Mouse (Mus musculus): ENCODE data around the gene Mre11a. TPM values are rescaled to one million over a fixed set of nuclear protein-coding genes. Genes with fewer than 3 reads are reported as not detected.

Gene Mre11a
- polyA plus RNA-seq, 1 experiment from 2014 or later, result 22.1 TPM

DNA sequence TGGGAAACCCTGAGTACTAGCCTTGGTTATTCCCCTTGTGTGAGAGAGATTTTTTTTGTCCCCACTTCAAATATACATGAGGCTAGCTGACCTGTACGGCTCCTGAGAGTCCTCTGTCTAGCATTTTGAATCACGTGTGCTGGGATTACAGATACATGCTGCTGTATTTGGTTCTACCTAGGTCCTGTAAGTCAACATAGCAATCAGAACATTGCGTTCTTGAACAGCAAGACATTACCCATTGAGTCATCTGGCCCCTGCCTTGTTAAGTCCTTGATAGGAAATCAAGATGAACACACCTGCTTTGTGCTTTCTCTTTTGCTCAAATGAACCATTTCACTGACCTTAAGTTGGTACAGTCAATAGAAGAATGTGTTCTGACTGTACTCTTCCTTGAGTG, 30.0 kb upstream of the Mre11a start:
- peaks cover 12% of the 10 kb centered on the region for H3K27me3 ChIP-seq (ENCODE audit: control insufficient read depth, insufficient read depth, low read length)
- 80% methylated on average over 3 of the region's 3 CpGs for WGBS (ENCODE audit: insufficient replicate concordance)

DNA sequence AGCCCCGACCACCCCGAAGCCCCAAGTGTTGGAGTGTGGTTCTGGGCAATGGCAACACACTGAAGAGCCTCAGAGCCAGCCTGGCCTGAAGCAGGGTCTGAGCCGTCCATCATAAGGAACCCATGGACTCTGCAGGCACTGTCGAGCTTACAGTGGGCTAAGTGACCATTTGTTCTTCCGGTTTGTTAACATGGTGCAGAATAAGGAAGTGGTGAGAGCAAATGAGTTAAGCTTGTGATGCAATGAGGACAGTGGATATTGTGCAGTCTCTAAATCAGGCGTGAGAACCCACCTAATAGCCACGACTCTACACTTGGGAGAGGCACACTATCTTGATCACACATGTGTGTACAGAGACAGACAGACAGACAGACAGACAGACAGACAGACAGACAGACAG, 25.9 kb upstream of the Mre11a start:
- Histone ChIP-seq H3K4me3 (ENCODE audit: low read depth, low read length) (no peak overlapping the region), H3K9me3 (replicated peaks; ENCODE audit: control insufficient read depth, low read length) (no peaks in the 10 kb centered on the region), H3K27me3 (ENCODE audit: control insufficient read depth, insufficient read depth, low read length) (peaks cover 3% of the 10 kb centered on the region; the same call in 1 of the 2 replicates), H3K4me1 (ENCODE audit: control insufficient read depth, insufficient read depth, low read length) (no peaks in the 10 kb centered on the region), H3K9ac (ENCODE audit: low read depth, low read length) (no peak overlapping the region), H3K36me3 (ENCODE audit: control insufficient read depth, insufficient read depth, low read length) (no peaks in the 10 kb centered on the region), H3K27ac (ENCODE audit: low read depth, low read length) (no peak overlapping the region), H3K4me2 (no peak overlapping the region)
- 58% methylated on average over 7 of the region's 7 CpGs for WGBS (ENCODE audit: insufficient replicate concordance)
- no peak for ATAC-seq (replicated peaks; ENCODE audit: insufficient number of reproducible peaks, low FRiP score, low TSS enrichment)

More for the DNA sequence above, 30.0 kb upstream of the Mre11a start:
- H3K4me1 ChIP-seq (ENCODE audit: control insufficient read depth, insufficient read depth, low read length), result peaks cover 9% of the 10 kb centered on the region; the same call in 1 of the 2 replicates
- ATAC-seq (replicated peaks; ENCODE audit: insufficient number of reproducible peaks, low FRiP score, low TSS enrichment), result no peak
- no peak overlapping the region for H3K4me2 ChIP-seq
- no peak overlapping the region for H3K9ac ChIP-seq (ENCODE audit: low read depth, low read length)
- no peak overlapping the region for H3K4me3 ChIP-seq (ENCODE audit: low read depth, low read length)
- H3K36me3 ChIP-seq (ENCODE audit: control insufficient read depth, insufficient read depth, low read length), result no peaks in the 10 kb centered on the region
- no peaks in the 10 kb centered on the region for H3K9me3 ChIP-seq (replicated peaks; ENCODE audit: control insufficient read depth, low read length)
- H3K27ac ChIP-seq (ENCODE audit: low read depth, low read length), result no peak overlapping the region

DNA sequence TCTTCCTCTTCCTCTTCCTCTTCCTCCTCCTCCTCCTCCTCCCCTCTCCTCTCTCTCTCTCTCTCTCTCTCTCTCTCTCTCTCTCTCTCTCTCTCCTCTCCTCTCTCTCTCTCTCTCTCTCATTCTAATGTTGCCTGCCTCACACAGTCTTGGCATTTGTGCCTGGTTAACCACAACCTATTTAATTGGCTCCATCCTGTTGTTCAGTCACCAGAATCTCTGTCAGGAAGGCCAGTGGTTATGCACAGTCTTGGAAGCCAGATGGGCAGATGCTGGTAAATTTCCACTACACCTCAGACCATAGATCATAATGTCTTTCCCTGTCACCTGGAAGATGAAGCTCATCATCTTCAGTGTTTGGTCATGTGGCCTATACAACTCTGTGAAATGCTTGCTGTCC, 25.2 kb upstream of the Mre11a start:
- Histone ChIP-seq H3K4me3 (ENCODE audit: low read depth, low read length) (no peak overlapping the region), H3K9ac (ENCODE audit: low read depth, low read length) (no peak overlapping the region), H3K27me3 (ENCODE audit: control insufficient read depth, insufficient read depth, low read length) (peaks cover 3% of the 10 kb centered on the region; the same call in 1 of the 2 replicates), H3K4me1 (ENCODE audit: control insufficient read depth, insufficient read depth, low read length) (no peaks in the 10 kb centered on the region), H3K4me2 (no peak overlapping the region), H3K36me3 (ENCODE audit: control insufficient read depth, insufficient read depth, low read length) (no peaks in the 10 kb centered on the region), H3K27ac (ENCODE audit: low read depth, low read length) (no peak overlapping the region), H3K9me3 (replicated peaks; ENCODE audit: control insufficient read depth, low read length) (no peaks in the 10 kb centered on the region)
- no peak for ATAC-seq (replicated peaks; ENCODE audit: insufficient number of reproducible peaks, low FRiP score, low TSS enrichment)

DNA sequence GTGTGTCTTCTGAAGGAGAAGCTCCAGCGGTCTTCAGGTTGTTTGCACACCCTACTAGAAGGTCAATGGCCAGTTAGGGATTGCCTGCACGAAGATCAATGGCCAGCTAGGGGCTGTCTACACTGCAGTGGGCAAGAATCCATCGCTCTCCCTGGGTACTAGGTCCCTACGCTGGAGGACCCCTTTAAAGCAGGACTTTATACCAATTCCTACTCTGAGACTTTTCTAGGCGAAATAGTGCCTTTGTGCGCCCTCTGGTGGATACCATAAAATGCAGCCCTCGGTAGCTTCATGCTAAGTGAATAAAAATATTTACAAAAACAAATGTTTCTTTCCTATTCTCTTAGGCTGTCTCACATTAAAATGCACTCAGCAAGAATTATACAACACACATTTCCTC, 19.7 kb upstream of the Mre11a start:
- Histone ChIP-seq H3K27me3 (ENCODE audit: control insufficient read depth, insufficient read depth, low read length) (peaks cover 5% of the 10 kb centered on the region), H3K27ac (ENCODE audit: low read depth, low read length) (no peak overlapping the region), H3K4me3 (ENCODE audit: low read depth, low read length) (no peak overlapping the region), H3K9ac (ENCODE audit: low read depth, low read length) (no peak overlapping the region), H3K36me3 (ENCODE audit: control insufficient read depth, insufficient read depth, low read length) (no peaks in the 10 kb centered on the region), H3K4me2 (no peak overlapping the region), H3K9me3 (replicated peaks; ENCODE audit: control insufficient read depth, low read length) (no peaks in the 10 kb centered on the region), H3K4me1 (ENCODE audit: control insufficient read depth, insufficient read depth, low read length) (no peaks in the 10 kb centered on the region)
- WGBS (ENCODE audit: insufficient replicate concordance), result 25% methylated on average over 7 of the region's 7 CpGs
- ATAC-seq (replicated peaks; ENCODE audit: insufficient number of reproducible peaks, low FRiP score, low TSS enrichment), result no peak

DNA sequence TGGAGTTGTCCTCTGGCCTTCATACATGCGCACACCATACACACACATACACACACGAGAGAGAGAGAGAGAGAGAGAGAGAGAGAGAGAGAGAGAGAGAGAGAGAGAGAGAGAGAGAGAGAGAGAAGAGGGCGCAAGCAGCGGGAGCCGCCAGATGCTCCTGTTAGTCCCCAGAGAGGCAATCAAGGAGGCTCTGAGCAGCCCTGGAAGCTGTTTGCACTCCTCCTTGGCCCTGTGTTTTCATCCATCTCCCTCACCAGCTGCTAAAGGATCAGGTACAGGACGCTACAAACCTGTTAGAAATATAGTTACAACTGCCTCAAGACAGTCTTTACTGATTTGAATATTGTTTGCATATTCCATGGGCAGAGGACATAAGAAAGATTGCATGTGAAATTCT, 14.6 kb upstream of the Mre11a start:
- Histone ChIP-seq H3K9ac (ENCODE audit: low read depth, low read length) (no peak overlapping the region), H3K4me3 (ENCODE audit: low read depth, low read length) (no peak overlapping the region), H3K4me2 (no peak overlapping the region), H3K9me3 (replicated peaks; ENCODE audit: control insufficient read depth, low read length) (no peaks in the 10 kb centered on the region), H3K4me1 (ENCODE audit: control insufficient read depth, insufficient read depth, low read length) (0 out of 2 replicates have a peak, but pooled peaks cover 4% of the 10 kb centered on the region), H3K27ac (ENCODE audit: low read depth, low read length) (no peak overlapping the region), H3K27me3 (ENCODE audit: control insufficient read depth, insufficient read depth, low read length) (peaks cover 12% of the 10 kb centered on the region), H3K36me3 (ENCODE audit: control insufficient read depth, insufficient read depth, low read length) (no peaks in the 10 kb centered on the region)
- 60% methylated on average over 6 of the region's 6 CpGs for WGBS (ENCODE audit: insufficient replicate concordance)
- ATAC-seq (replicated peaks; ENCODE audit: insufficient number of reproducible peaks, low FRiP score, low TSS enrichment), result no peak

DNA sequence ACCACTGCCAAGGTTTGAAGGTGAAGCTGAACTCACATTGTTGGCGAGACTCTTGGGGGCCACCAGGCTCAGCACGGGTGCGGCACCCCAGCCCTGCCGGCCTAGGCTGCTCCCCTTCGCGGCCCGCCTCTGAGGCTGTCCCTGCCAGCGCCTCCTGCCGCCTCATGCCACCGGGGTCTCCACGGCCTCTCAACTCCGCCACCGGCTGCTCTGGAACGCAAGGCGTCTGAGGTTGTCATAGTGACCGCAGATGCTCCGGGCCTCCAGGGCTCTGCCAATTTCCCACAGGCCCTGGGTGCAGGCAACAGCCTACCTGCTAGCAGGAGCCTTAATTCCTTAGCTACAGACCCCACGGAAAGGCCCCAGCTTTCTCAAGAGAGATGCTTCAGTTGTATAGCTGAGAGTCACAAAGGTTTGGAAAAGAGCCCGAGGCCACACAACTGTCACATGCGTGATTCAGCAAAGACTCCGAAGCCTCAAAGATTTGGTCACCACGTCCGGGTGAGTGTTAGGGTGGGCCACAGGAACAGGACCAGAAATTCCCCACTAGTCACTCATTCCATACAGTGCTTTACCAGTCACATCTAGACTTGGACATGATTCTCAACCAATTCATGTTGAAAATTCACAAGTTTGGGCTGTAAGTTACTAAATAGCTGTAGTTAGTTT, 13.5 kb upstream of the Mre11a start, which contains the start of gene 1700012B09Rik:
Gene 1700012B09Rik, minus strand, starts transcription at position 228 of the 669 bp plus-strand sequence.
- Histone ChIP-seq H3K9me3 (replicated peaks; ENCODE audit: control insufficient read depth, low read length) (no peaks in the 10 kb centered on the region), H3K4me3 (ENCODE audit: low read depth, low read length) (no peak within 1 kb of the TSS), H3K4me1 (ENCODE audit: control insufficient read depth, insufficient read depth, low read length) (0 out of 2 replicates have a peak, but pooled peaks cover 4% of the 10 kb centered on the region), H3K9ac (ENCODE audit: low read depth, low read length) (peak within 1 kb of the TSS; percentile 31; the same call in 1 of the 2 replicates), H3K4me2 (peak within 1 kb of the TSS; percentile 45), H3K36me3 (ENCODE audit: control insufficient read depth, insufficient read depth, low read length) (no peaks in the 10 kb centered on the region), H3K27me3 (ENCODE audit: control insufficient read depth, insufficient read depth, low read length) (peaks cover 12% of the 10 kb centered on the region), H3K27ac (ENCODE audit: low read depth, low read length) (no peak within 1 kb of the TSS)
- WGBS (ENCODE audit: insufficient replicate concordance), result 21% methylated on average over 23 of the region's 23 CpGs
- ATAC-seq (replicated peaks; ENCODE audit: insufficient number of reproducible peaks, low FRiP score, low TSS enrichment), result peak; percentile 31; the same call in 1 of the 2 replicates

DNA sequence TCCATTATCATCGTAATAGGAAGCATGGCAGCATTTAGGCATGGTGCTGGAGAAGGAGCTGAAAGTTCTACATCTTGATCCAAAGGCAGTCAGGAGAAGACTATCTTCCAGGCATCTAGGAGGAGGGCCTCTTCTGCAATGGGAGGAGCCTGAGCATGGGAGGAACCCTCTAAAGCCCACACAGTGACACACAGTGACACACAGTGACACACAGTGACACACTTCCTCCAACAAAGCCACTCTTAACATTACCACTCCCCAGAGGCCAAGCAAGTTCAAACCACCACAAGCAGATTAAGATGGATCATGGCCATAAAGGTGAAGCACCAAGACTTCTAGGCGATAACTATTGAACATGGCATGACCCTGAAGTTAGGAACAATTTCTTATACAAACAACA, 12.4 kb upstream of the Mre11a start:
- WGBS (ENCODE audit: insufficient replicate concordance), result 79% methylated on average over 2 of the region's 2 CpGs
- H3K27me3 ChIP-seq (ENCODE audit: control insufficient read depth, insufficient read depth, low read length), result peaks cover 12% of the 10 kb centered on the region
- ATAC-seq (replicated peaks; ENCODE audit: insufficient number of reproducible peaks, low FRiP score, low TSS enrichment), result no peak
- no peaks in the 10 kb centered on the region for H3K36me3 ChIP-seq (ENCODE audit: control insufficient read depth, insufficient read depth, low read length)
- no peak overlapping the region for H3K4me2 ChIP-seq
- no peak overlapping the region for H3K27ac ChIP-seq (ENCODE audit: low read depth, low read length)
- no peak overlapping the region for H3K9ac ChIP-seq (ENCODE audit: low read depth, low read length)
- no peaks in the 10 kb centered on the region for H3K9me3 ChIP-seq (replicated peaks; ENCODE audit: control insufficient read depth, low read length)
- 0 out of 2 replicates have a peak, but pooled peaks cover 4% of the 10 kb centered on the region for H3K4me1 ChIP-seq (ENCODE audit: control insufficient read depth, insufficient read depth, low read length)
- no peak overlapping the region for H3K4me3 ChIP-seq (ENCODE audit: low read depth, low read length)

DNA sequence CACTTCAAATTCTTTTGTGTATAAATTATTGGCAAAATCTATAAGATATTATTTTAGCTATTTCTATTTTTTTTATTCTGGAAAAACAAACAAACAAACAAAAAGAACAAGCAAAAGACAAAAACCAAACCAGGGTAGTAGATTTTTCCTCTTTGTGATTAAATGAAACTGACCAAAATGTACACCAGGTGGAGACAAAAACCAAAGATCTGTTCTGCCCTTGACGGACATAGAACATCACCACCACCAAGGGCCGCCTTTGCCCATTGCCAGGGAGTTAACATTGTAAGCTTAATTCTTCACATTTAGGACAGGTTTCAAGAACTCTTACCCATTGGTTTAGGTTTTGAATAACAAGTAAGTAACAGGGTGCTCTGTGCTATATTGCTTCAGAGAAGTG, 10.6 kb upstream of the Mre11a start:
- no peak for ATAC-seq (replicated peaks; ENCODE audit: insufficient number of reproducible peaks, low FRiP score, low TSS enrichment)
- WGBS (ENCODE audit: insufficient replicate concordance), result 40% methylated on average over 2 of the region's 2 CpGs
- no peak overlapping the region for H3K4me3 ChIP-seq (ENCODE audit: low read depth, low read length)

DNA sequence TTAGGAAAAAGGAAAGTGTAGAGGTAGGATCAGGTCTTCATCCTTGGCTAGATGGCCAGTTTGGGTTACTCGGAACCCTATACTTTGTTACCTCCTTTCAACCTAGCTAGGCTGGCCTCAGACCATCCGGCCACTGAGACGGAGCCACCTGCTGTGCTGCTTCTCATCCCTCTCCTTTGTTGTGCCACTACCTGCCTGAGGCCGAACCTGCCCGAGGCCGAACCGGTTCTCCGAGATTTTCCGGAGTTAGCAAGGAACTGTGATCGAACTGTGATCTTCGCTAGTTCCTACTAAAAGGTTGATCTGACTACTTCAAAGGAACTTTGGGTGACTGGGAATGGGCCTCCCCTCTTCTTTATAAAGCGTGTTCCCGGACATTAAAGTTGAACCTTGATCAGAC, 6.1 kb upstream of the Mre11a start:
- no peak overlapping the region for H3K9ac ChIP-seq (ENCODE audit: low read depth, low read length)
- no peaks in the 10 kb centered on the region for H3K4me1 ChIP-seq (ENCODE audit: control insufficient read depth, insufficient read depth, low read length)
- H3K27me3 ChIP-seq (ENCODE audit: control insufficient read depth, insufficient read depth, low read length), result no peaks in the 10 kb centered on the region
- no peak overlapping the region for H3K4me2 ChIP-seq
- WGBS (ENCODE audit: insufficient replicate concordance), result 41% methylated on average over 13 of the region's 13 CpGs
- no peaks in the 10 kb centered on the region for H3K9me3 ChIP-seq (replicated peaks; ENCODE audit: control insufficient read depth, low read length)
- peaks cover 9% of the 10 kb centered on the region; the same call in 1 of the 2 replicates for H3K36me3 ChIP-seq (ENCODE audit: control insufficient read depth, insufficient read depth, low read length)
- no peak overlapping the region for H3K27ac ChIP-seq (ENCODE audit: low read depth, low read length)
- H3K4me3 ChIP-seq (ENCODE audit: low read depth, low read length), result no peak overlapping the region
- no peak for ATAC-seq (replicated peaks; ENCODE audit: insufficient number of reproducible peaks, low FRiP score, low TSS enrichment)

More for the DNA sequence above, 10.6 kb upstream of the Mre11a start:
- Histone ChIP-seq H3K27ac (ENCODE audit: low read depth, low read length) (no peak overlapping the region), H3K4me1 (ENCODE audit: control insufficient read depth, insufficient read depth, low read length) (0 out of 2 replicates have a peak, but pooled peaks cover 4% of the 10 kb centered on the region), H3K9me3 (replicated peaks; ENCODE audit: control insufficient read depth, low read length) (no peaks in the 10 kb centered on the region), H3K9ac (ENCODE audit: low read depth, low read length) (no peak overlapping the region), H3K36me3 (ENCODE audit: control insufficient read depth, insufficient read depth, low read length) (no peaks in the 10 kb centered on the region), H3K27me3 (ENCODE audit: control insufficient read depth, insufficient read depth, low read length) (peaks cover 10% of the 10 kb centered on the region), H3K4me2 (no peak overlapping the region)
